Comparison of ENCODE assay signal across 35 mouse cellular contexts in genomic region chr1:62278586-62278985, GRCm38 (mm10).
"Had no signal": no experiment of that assay in that cellular context is flagged by ENCODE, and none has a peak within 500 bp of the region (broad histone marks: within the 10 kb centered on the region; RNA-seq: fewer than 3 reads in every experiment).

No protein-coding gene starts in this region.

- H3K4me3 ChIP-seq: heart, embryonic 12.5 days; heart, embryonic 13.5 days; heart, embryonic 15.5 days; hindbrain, embryonic 10.5 days; hindbrain, embryonic 12.5 days; hindbrain, embryonic 13.5 days; hindbrain, embryonic 15.5 days; intestine, embryonic 15.5 days; kidney, embryonic 15.5 days; layer of hippocampus, adult 2 months; left cerebral cortex, adult 2 months had no signal

- H3K4me2 ChIP-seq: heart, embryonic 11.5 days; heart, embryonic 12.5 days; heart, embryonic 13.5 days; heart, embryonic 15.5 days; hindbrain, embryonic 12.5 days; hindbrain, embryonic 13.5 days; hindbrain, embryonic 14.5 days; hindbrain, embryonic 15.5 days; intestine, embryonic 15.5 days; kidney, embryonic 15.5 days had no signal

- DNase-seq: heart, postnatal 10 days; heart, postnatal 14 days; heart, postnatal 36 days; heart, postnatal 4 days; kidney, adult 11 months; kidney, adult 18-20 months; kidney, adult 2 months; kidney, adult 8-10 months; kidney, adult 9 months; kidney, postnatal 10 days; kidney, postnatal 14 days; kidney, postnatal 25 days; kidney, postnatal 36 days; kidney, postnatal 4 days; layer of hippocampus, adult 9-11 months; layer of hippocampus, postnatal 36 days had no signal

- H3K27me3 ChIP-seq: heart, embryonic 12.5 days; heart, embryonic 13.5 days; heart, embryonic 15.5 days; hindbrain, embryonic 12.5 days; hindbrain, embryonic 15.5 days; intestine, embryonic 15.5 days; kidney, embryonic 15.5 days had no signal

- H3K4me1 ChIP-seq: heart, embryonic 12.5 days; heart, embryonic 13.5 days; heart, embryonic 15.5 days; hindbrain, embryonic 10.5 days; hindbrain, embryonic 12.5 days; hindbrain, embryonic 13.5 days; hindbrain, embryonic 15.5 days; intestine, embryonic 15.5 days; kidney, embryonic 15.5 days had no signal

- H3K27ac ChIP-seq: heart, embryonic 13.5 days; heart, embryonic 15.5 days; hindbrain, embryonic 10.5 days; hindbrain, embryonic 12.5 days; hindbrain, embryonic 13.5 days; hindbrain, embryonic 14.5 days; hindbrain, embryonic 15.5 days; hindbrain, postnatal 0 days; intestine, embryonic 15.5 days; kidney, embryonic 15.5 days; kidney, postnatal 0 days; layer of hippocampus, adult 2 months; left cerebral cortex, adult 2 months had no signal

- ATAC-seq: hindbrain, embryonic 16.5 days; hindbrain, postnatal 0 days; inflammation-experienced regulatory T-cells, adult 6 months; intestine, embryonic 15.5 days; intestine, embryonic 16.5 days; intestine, postnatal 0 days had no signal

- H3K9me3 ChIP-seq: heart, embryonic 12.5 days; heart, embryonic 13.5 days; heart, embryonic 15.5 days; hindbrain, embryonic 10.5 days; hindbrain, embryonic 12.5 days; hindbrain, embryonic 13.5 days; hindbrain, embryonic 15.5 days; intestine, embryonic 15.5 days; kidney, embryonic 15.5 days had no signal

- H3K36me3 ChIP-seq: heart, embryonic 12.5 days; heart, embryonic 13.5 days; heart, embryonic 15.5 days; hindbrain, embryonic 10.5 days; hindbrain, embryonic 12.5 days; hindbrain, embryonic 13.5 days; hindbrain, embryonic 15.5 days; intestine, embryonic 15.5 days; kidney, embryonic 15.5 days had no signal

- H3K9ac ChIP-seq: heart, embryonic 12.5 days; heart, embryonic 13.5 days; heart, embryonic 15.5 days; hindbrain, embryonic 12.5 days; hindbrain, embryonic 13.5 days; hindbrain, embryonic 14.5 days; hindbrain, embryonic 15.5 days; intestine, embryonic 15.5 days; kidney, embryonic 15.5 days had no signal
